Mouse (Mus musculus) myocyte (in vitro differentiated cells): ENCODE measurements around the gene Ltv1. TPM values are rescaled to one million over a fixed set of nuclear protein-coding genes. Genes with fewer than 3 reads are reported as not detected.

ENCODE experiments used
- H3K27me3 ChIP-seq: one replicate; pipeline ENCODE4 v1.6.1; 2011; ENCODE audit not compliant: control insufficient read depth, insufficient read depth, insufficient read length
- H3K36me3 ChIP-seq: one replicate; pipeline ENCODE4 v1.6.1; 2011; ENCODE audit not compliant: control insufficient read depth, insufficient read depth
- H3K4me2 ChIP-seq: one replicate; pipeline ENCODE4 v1.6.1; 2011; ENCODE audit warnings: low read depth, control low read depth
- H3K4me3 ChIP-seq: one replicate; pipeline ENCODE4 v1.5.1; 2011; ENCODE audit warnings: mild to moderate bottlenecking, control low read depth, moderate library complexity
- H3K79me2 ChIP-seq: one replicate; pipeline ENCODE4 v1.6.1; 2011; ENCODE audit not compliant: control insufficient read depth, insufficient read depth
- H3ac ChIP-seq: one replicate; pipeline ENCODE4 v1.6.1; 2011; ENCODE audit not compliant: control insufficient read depth, insufficient read length
- CEBPB ChIP-seq: IDR thresholded peaks from 2 replicates; pipeline ENCODE4 v1.6.1; 2011; ENCODE audit warnings: mild to moderate bottlenecking, moderate library complexity; ENCODE audit not compliant: poor library complexity, insufficient read depth, severe bottlenecking
- E2F4 ChIP-seq: IDR thresholded peaks from one replicate; pipeline ENCODE4 v1.6.1; 2011; ENCODE audit warnings: mild to moderate bottlenecking, control low read depth, moderate library complexity; ENCODE audit not compliant: insufficient read depth
- MAX ChIP-seq: IDR thresholded peaks from one replicate; pipeline ENCODE4 v1.6.1; 2011; ENCODE audit warnings: low read depth, mild to moderate bottlenecking, control low read depth
- MYOD1 ChIP-seq, 3 experiments: IDR thresholded peaks; one replicate each; pipeline ENCODE4 v1.6.1; 2011; ENCODE audit warnings: control low read depth in 2 of 3, low read depth in 2 of 3, mild to moderate bottlenecking in 2 of 3, moderate library complexity in 1 of 3; ENCODE audit not compliant: insufficient read length in 2 of 3, control insufficient read depth in 1 of 3
- MYOG ChIP-seq, 3 experiments: IDR thresholded peaks; one replicate each; pipeline ENCODE4 v1.6.1; 2011; ENCODE audit warnings: control low read depth in 2 of 3, low read depth in 2 of 3, mild to moderate bottlenecking in 2 of 3; ENCODE audit not compliant: insufficient read length in 2 of 3, control insufficient read depth in 1 of 3, insufficient read depth in 1 of 3
- POLR2A ChIP-seq: IDR thresholded peaks from one replicate; pipeline ENCODE4 v1.6.1; 2011; ENCODE audit warnings: low read depth, mild to moderate bottlenecking, control low read depth, moderate library complexity; ENCODE audit not compliant: insufficient read length
- POLR2AphosphoS2 ChIP-seq: IDR thresholded peaks from one replicate; pipeline ENCODE4 v1.6.1; 2011; ENCODE audit warnings: low read depth, control low read depth; ENCODE audit not compliant: insufficient read length
- REST ChIP-seq: IDR thresholded peaks from one replicate; pipeline ENCODE4 v1.6.1; 2011; ENCODE audit warnings: mild to moderate bottlenecking, control low read depth, moderate library complexity; ENCODE audit not compliant: insufficient read depth, insufficient read length
- SRF ChIP-seq: IDR thresholded peaks from one replicate; pipeline ENCODE4 v1.6.1; 2011; ENCODE audit warnings: low read depth; ENCODE audit not compliant: control insufficient read depth, insufficient read length
- TCF12 ChIP-seq: IDR thresholded peaks from one replicate; pipeline ENCODE4 v1.6.1; 2011; ENCODE audit warnings: mild to moderate bottlenecking, control low read depth; ENCODE audit not compliant: poor library complexity, insufficient read depth, severe bottlenecking
- TCF3 ChIP-seq: IDR thresholded peaks from one replicate; pipeline ENCODE4 v1.6.1; 2011; ENCODE audit warnings: low read depth, control low read depth; ENCODE audit not compliant: insufficient read length
- USF1 ChIP-seq: IDR thresholded peaks from one replicate; pipeline ENCODE4 v1.6.1; 2011; ENCODE audit warnings: low read depth, mild to moderate bottlenecking, control low read depth, moderate library complexity
- polyA plus RNA-seq: library from polyadenylated mRNA; unstranded; fragments of >200 nt; fragmentation: generic; extraction: Trizol; gene quantifications from one replicate; pipeline ENCODE4 v1.2.1, GENCODE M21; 2012; ENCODE audit warnings: missing spikeins

The Ltv1 gene
- polyA plus RNA-seq, 1 experiment = 22.0 TPM

DNA sequence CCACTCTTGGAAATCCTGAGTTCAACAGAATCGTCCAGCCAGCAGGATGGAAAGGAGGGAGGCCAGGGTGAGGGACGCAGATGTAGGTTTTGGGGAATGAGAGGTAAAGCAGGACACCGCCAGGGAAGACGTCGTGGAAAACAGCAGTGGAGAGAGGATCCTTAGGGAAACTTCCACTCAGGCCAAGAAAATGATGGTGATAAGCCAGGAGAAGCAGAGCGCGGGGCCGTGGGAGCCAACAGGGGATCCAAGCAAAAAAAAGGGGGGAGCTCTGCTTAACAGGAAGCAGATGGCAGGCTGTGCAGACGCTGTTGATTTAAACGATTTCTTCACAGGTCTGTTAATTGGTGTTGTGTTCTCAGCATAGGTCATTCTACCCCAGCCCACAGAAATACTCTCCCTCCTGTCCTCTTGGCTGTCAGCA lies 20.2 kb downstream of the Ltv1 start:
- TF ChIP-seq MYOD1 (IDR thresholded peaks at IDR 0.05; ENCODE audit: control insufficient read depth in 1 of 3, insufficient read length in 2 of 3, low read depth in 2 of 3) (no peak), REST (no peak), TCF12 (no peak), USF1 (no peak), E2F4 (no peak), MAX (no peak), MYOG (IDR thresholded peaks at IDR 0.05; ENCODE audit: control insufficient read depth in 1 of 3, insufficient read depth in 1 of 3, insufficient read length in 2 of 3, low read depth in 2 of 3) (no peak), SRF (no peak), CEBPB (no peak), POLR2AphosphoS2 (no peak), POLR2A (no peak), TCF3 (no peak)
- Histone ChIP-seq H3ac (no peak overlapping the region), H3K4me3 (no peak overlapping the region), H3K36me3 (peaks cover 7% of the 10 kb centered on the region), H3K4me2 (no peak overlapping the region), H3K79me2 (no peaks in the 10 kb centered on the region), H3K27me3 (no peaks in the 10 kb centered on the region)

DNA sequence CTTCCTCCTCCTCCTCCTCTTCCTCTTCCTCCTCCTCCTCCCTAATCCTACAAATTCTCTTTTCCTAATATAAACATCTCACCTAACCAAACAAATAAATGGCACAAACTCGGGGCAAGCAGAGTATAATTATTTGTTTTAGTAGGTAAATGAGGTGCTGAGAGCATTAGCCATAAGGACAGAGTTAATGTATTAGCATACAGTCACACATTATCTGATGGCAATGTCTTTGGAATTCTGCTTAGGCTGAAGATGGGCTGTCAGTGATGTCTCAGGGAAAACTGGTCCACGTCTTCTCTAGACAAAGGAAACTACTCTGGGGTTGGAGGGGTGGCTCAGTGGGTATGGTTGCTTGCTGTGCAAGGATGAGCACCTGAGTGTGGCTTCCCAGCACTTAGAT lies 21.5 kb downstream of the Ltv1 start:
- Histone ChIP-seq H3K36me3 (no peaks in the 10 kb centered on the region), H3K27me3 (no peaks in the 10 kb centered on the region), H3ac (no peak overlapping the region), H3K79me2 (no peaks in the 10 kb centered on the region), H3K4me3 (no peak overlapping the region), H3K4me2 (no peak overlapping the region)
- no peak for TF ChIP-seq TCF3
- TF ChIP-seq TCF12 = no peak
- no peak for TF ChIP-seq MYOD1 (IDR thresholded peaks at IDR 0.05; ENCODE audit: control insufficient read depth in 1 of 3, insufficient read length in 2 of 3, low read depth in 2 of 3)
- TF ChIP-seq MYOG (IDR thresholded peaks at IDR 0.05; ENCODE audit: control insufficient read depth in 1 of 3, insufficient read depth in 1 of 3, insufficient read length in 2 of 3, low read depth in 2 of 3) = no peak
- no peak for TF ChIP-seq POLR2A

DNA sequence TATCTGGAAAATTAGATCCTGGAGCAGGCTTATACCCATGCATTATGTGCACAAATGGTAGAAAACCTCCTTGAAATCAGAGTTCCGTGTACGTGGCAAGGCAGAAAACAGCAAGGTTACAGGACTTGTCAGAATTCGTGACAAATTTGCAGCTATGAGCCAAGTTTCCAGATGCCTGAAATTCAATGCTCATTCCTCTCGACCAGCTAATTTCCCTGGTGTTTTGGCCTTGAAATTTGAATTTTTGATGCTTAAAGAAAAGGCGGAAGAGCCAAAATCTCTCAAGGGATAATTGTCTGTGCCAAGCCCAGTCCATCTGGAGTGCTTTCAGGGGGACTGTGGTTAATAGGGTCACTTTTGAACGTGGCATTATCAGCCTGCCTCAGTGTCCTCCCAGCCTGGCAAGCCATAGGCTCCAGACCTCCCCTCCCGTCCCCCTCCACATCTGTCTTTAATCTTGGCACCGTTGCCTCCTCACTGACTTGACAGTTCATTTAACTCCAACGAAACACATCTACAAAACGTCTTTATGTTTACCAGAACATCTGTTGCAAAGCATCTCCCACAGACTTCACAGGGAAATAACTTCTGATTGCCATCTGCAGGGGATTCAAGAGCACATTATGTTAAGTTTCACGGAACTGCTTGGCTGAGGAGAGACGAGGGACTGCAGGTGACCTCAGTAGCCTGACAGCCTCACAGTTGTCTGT lies 22.1 kb downstream of the Ltv1 start:
- TF ChIP-seq MAX (no peak), MYOG (IDR thresholded peaks at IDR 0.05; ENCODE audit: control insufficient read depth in 1 of 3, insufficient read depth in 1 of 3, insufficient read length in 2 of 3, low read depth in 2 of 3) (no peak), TCF12 (no peak), TCF3 (no peak), E2F4 (no peak), USF1 (no peak)
- no peaks in the 10 kb centered on the region for H3K79me2 ChIP-seq
- H3K4me3 ChIP-seq = no peak overlapping the region
- no peaks in the 10 kb centered on the region for H3K36me3 ChIP-seq
- H3K4me2 ChIP-seq = no peak overlapping the region
- H3K27me3 ChIP-seq = no peaks in the 10 kb centered on the region
- H3ac ChIP-seq = no peak overlapping the region

DNA sequence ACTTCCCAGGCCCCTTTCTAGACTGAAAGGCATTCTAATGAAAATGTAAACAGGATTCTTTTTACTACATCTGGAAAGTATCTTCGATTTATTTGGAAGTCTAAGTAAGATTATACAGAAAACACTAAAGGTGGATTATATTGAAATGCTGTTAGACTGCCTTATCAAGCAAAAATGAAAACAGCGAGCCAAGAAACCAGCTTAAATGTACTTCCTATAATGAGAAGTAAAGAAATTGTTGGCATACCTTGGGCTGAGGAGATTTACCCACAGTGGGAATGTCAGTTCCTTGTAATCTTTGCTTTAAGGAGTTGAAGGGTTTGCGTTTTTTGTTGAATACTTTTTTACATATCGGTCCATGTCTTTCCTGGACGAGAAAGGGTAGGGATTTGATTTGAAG lies 24.5 kb downstream of the Ltv1 start:
- H3ac ChIP-seq = no peak overlapping the region
- H3K27me3 ChIP-seq = no peaks in the 10 kb centered on the region
- no peak overlapping the region for H3K4me2 ChIP-seq
- TF ChIP-seq MYOG (IDR thresholded peaks at IDR 0.05; ENCODE audit: control insufficient read depth in 1 of 3, insufficient read depth in 1 of 3, insufficient read length in 2 of 3, low read depth in 2 of 3) = no peak
- no peak for TF ChIP-seq POLR2A
- TF ChIP-seq REST = no peak
- TF ChIP-seq USF1 = no peak
- TF ChIP-seq E2F4 = no peak
- no peak for TF ChIP-seq POLR2AphosphoS2
- TF ChIP-seq MAX = no peak
- no peak for TF ChIP-seq SRF
- no peak for TF ChIP-seq CEBPB
- no peak for TF ChIP-seq MYOD1 (IDR thresholded peaks at IDR 0.05; ENCODE audit: control insufficient read depth in 1 of 3, insufficient read length in 2 of 3, low read depth in 2 of 3)
- no peak for TF ChIP-seq TCF3
- no peaks in the 10 kb centered on the region for H3K79me2 ChIP-seq
- no peaks in the 10 kb centered on the region for H3K36me3 ChIP-seq
- no peak overlapping the region for H3K4me3 ChIP-seq

DNA sequence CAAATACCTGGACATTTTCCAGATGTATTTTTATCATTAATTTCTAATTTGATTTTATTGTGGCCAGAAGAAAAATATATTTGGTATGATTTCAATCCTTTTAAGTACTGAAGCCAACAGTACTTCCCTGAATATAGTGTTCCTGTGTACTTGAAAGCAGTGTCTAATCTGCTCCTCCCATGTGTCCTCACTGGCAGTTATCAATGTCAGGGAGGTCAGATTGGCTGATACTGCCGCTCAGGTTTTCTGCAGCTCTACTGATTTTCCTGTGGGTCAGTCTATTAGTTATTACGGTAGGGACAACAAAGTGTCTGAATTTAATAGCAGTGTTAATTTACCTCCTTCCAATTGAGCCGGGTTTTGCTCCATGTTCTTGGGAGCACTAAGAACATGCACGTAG lies 30.9 kb downstream of the Ltv1 start:
- no peaks in the 10 kb centered on the region for H3K36me3 ChIP-seq
- no peak overlapping the region for H3K4me2 ChIP-seq
- H3K27me3 ChIP-seq = no peaks in the 10 kb centered on the region
- H3K4me3 ChIP-seq = no peak overlapping the region
- TF ChIP-seq POLR2AphosphoS2 (no peak), CEBPB (no peak), REST (no peak), SRF (no peak), MYOD1 (IDR thresholded peaks at IDR 0.05; ENCODE audit: control insufficient read depth in 1 of 3, insufficient read length in 2 of 3, low read depth in 2 of 3) (no peak)
- H3K79me2 ChIP-seq = no peaks in the 10 kb centered on the region
- no peak overlapping the region for H3ac ChIP-seq
